Mouse (Mus musculus): ENCODE measurements around the gene Snrnp48. TPM values are rescaled to one million over a fixed set of nuclear protein-coding genes. Genes with fewer than 3 reads are reported as not detected.

Snrnp48 gene
- 32.3 and 37.3 TPM in 2 replicates for polyA plus RNA-seq (2015; fragmentation: Nextera tagmentation; extraction: Ambion mirVana)

DNA sequence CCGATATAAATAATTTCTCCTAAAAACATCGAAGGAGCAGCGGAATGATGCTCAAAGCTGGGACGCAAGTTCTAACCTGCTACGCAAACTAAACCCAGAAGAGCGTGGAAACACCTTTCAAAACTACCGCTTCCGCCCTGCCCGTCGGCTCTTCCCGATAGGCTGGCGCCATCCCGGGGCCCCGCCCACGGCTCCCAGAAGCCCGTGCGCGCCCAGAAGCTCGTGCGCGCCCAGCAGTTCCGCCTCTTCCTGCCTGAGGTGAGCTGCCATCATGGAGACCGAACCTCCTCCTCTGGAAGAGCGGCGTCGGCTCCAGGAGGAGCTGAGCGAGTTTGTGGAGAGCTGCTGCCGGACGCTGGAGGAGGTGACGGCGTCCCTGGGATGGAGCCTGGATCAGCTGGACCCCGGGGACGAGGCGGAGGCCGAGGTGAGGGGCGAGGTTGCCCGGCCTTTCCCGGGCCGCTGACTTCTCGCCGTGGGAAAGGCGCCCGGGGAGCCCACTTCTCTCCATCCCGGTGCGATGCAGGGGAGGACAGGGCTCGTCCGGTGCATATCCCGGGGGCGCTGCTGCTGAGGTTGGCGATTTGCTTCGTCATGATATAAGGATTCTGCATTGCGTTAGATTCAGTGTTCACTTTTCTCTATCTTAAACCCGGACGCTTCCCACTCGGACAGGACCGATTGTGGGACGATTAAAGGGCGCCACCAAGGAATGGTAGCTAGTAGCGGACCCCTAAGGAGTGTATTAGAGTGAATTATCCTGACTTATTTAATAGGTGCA lies at the start of gene Snrnp48:
TSS of gene Snrnp48 (plus strand) at position 237 of the 781 bp plus-strand sequence.
- peak within 1 kb of the TSS; percentile 94 for H3K9ac ChIP-seq (replicated peaks; ENCODE audit: low read length)
- peak; percentile 98 for ATAC-seq (ENCODE audit: low FRiP score, low TSS enrichment)
- no peaks in the 10 kb centered on the region for H3K36me3 ChIP-seq (ENCODE audit: insufficient read depth, low read length)
- WGBS = under 1% methylated on average over 59 of the region's 59 CpGs
- no peaks in the 10 kb centered on the region for H3K9me3 ChIP-seq (ENCODE audit: low read length)
- H3K4me3 ChIP-seq (ENCODE audit: low read length) = peak within 1 kb of the TSS; percentile 100
- H3K4me1 ChIP-seq (ENCODE audit: insufficient read depth, low read length) = peaks cover 8% of the 10 kb centered on the region
- H3K4me2 ChIP-seq (replicated peaks; ENCODE audit: low read depth, low read length) = peak within 1 kb of the TSS; percentile 72
- H3K27ac ChIP-seq (ENCODE audit: low read length) = peak within 1 kb of the TSS; percentile 94
- no peaks in the 10 kb centered on the region for H3K27me3 ChIP-seq (ENCODE audit: insufficient read depth, low read length)

DNA sequence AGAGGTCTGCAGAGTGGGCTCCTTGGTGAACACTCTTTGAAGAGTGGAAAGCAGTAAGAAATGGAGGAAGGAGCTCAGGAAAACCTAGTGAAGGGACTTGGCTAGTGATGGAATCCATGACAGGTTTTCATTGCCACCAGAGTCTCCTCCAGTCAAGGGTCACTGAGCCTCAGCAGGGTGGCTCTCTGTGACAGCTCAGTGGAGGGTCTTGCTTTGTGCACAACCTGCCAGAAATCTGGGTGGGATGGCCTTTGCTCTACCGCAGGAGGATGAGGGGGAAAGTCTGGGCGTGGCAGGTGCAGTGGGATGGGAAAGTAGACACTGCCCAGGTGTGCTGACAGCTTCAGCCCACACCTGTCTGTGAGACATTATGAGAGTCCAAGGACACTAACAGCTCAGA lies 49.2 kb upstream of the Snrnp48 start:
- peak; percentile 39; the same call in 1 of the 2 replicates for ATAC-seq (ENCODE audit: low FRiP score, low TSS enrichment)
- H3K4me2 ChIP-seq (replicated peaks; ENCODE audit: low read depth, low read length) = no peak overlapping the region

DNA sequence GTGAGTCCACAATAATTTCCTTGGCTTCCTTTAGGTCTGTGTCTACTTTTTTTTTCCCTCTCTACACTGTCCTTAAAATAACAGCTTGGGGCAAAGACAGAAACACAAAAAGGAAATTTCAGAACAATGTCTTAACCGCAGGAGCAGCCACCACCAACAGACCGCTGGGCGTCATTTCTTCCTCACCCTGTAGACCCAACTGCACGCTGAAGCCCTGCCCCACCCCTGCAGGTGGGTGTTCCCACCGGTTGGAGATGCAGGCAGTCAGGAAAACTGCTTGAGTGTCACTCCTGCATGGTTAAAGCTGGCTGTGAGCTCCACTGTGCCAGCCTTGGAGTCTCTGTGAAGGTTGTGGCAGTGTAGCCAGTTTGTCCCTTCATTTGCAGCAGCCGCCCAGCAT lies 47.1 kb upstream of the Snrnp48 start:
- WGBS = 31% methylated on average over 6 of the region's 6 CpGs

More for the DNA sequence above, 49.2 kb upstream of the Snrnp48 start:
- peaks cover 23% of the 10 kb centered on the region; the same call in 1 of the 2 replicates for H3K4me1 ChIP-seq (ENCODE audit: insufficient read depth, low read length)
- H3K27me3 ChIP-seq (ENCODE audit: insufficient read depth, low read length) = peaks cover 21% of the 10 kb centered on the region
- H3K9me3 ChIP-seq (ENCODE audit: low read length) = no peaks in the 10 kb centered on the region
- H3K4me3 ChIP-seq (ENCODE audit: low read length) = no peak overlapping the region
- no peak overlapping the region for H3K9ac ChIP-seq (replicated peaks; ENCODE audit: low read length)
- no peaks in the 10 kb centered on the region for H3K36me3 ChIP-seq (ENCODE audit: insufficient read depth, low read length)
- H3K27ac ChIP-seq (ENCODE audit: low read length) = no peak overlapping the region
- 10% methylated on average over 2 of the region's 2 CpGs for WGBS

DNA sequence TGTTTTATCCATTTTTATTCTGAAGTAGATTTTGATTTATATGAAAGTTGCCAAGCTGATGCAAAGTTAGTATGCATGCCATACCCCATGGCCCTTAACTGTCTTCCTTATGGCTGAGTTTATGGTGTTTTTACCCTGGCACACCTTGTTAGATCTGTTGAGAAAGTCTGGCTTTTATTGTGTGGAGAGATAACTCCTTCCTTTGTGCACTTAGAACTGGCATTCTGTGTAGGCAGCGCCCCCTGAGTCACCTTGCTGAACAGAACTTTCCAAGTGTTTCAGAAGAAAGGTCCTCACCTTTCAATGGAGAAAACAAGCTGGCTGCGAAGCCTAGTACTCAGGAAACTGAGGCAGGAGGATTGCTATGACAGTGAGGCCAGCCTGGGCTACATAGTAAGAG lies 42.7 kb upstream of the Snrnp48 start:
- 71% methylated on average over 2 of the region's 2 CpGs for WGBS
- no peak for ATAC-seq (ENCODE audit: low FRiP score, low TSS enrichment)
- Histone ChIP-seq H3K36me3 (ENCODE audit: insufficient read depth, low read length) (no peaks in the 10 kb centered on the region; the same call in 1 of the 2 replicates), H3K4me2 (replicated peaks; ENCODE audit: low read depth, low read length) (no peak overlapping the region), H3K27me3 (ENCODE audit: insufficient read depth, low read length) (0 out of 2 replicates have a peak, but pooled peaks cover under 1% of the 10 kb centered on the region), H3K4me3 (ENCODE audit: low read length) (no peak overlapping the region), H3K9ac (replicated peaks; ENCODE audit: low read length) (no peak overlapping the region), H3K9me3 (ENCODE audit: low read length) (no peaks in the 10 kb centered on the region), H3K27ac (ENCODE audit: low read length) (no peak overlapping the region), H3K4me1 (ENCODE audit: insufficient read depth, low read length) (no peaks in the 10 kb centered on the region)

More for the DNA sequence above, 47.1 kb upstream of the Snrnp48 start:
- Histone ChIP-seq H3K27me3 (ENCODE audit: insufficient read depth, low read length) (peaks cover 9% of the 10 kb centered on the region), H3K4me2 (replicated peaks; ENCODE audit: low read depth, low read length) (no peak overlapping the region), H3K27ac (ENCODE audit: low read length) (no peak overlapping the region), H3K36me3 (ENCODE audit: insufficient read depth, low read length) (no peaks in the 10 kb centered on the region), H3K4me1 (ENCODE audit: insufficient read depth, low read length) (peaks cover 10% of the 10 kb centered on the region; the same call in 1 of the 2 replicates), H3K9me3 (ENCODE audit: low read length) (no peaks in the 10 kb centered on the region), H3K9ac (replicated peaks; ENCODE audit: low read length) (no peak overlapping the region), H3K4me3 (ENCODE audit: low read length) (no peak overlapping the region)
- no peak for ATAC-seq (ENCODE audit: low FRiP score, low TSS enrichment)

DNA sequence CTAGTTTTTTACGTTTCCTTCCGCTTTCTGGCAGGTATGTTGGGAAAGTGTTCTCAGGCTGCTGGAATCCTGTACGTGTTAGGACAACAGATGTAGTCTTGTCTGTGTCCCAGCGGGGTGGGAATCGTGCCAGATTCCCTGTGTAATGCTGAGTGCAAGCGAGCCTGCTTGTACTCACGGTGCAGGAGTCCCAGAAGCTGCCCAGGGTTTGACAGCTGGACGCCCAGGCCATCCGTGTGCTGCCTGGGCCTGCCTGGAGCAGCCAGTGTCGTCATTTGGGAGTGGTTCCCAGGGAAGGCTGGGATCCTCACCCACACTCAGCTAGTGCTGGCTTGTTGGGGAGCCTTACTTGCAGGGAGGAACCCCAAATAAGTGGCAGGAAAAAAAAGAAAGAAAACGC lies 42.1 kb upstream of the Snrnp48 start:
- Histone ChIP-seq H3K4me2 (replicated peaks; ENCODE audit: low read depth, low read length) (no peak overlapping the region), H3K9me3 (ENCODE audit: low read length) (no peaks in the 10 kb centered on the region), H3K4me1 (ENCODE audit: insufficient read depth, low read length) (no peaks in the 10 kb centered on the region), H3K27me3 (ENCODE audit: insufficient read depth, low read length) (no peaks in the 10 kb centered on the region), H3K27ac (ENCODE audit: low read length) (0 out of 2 replicates have a peak overlapping the region, but pooled peaks have one; percentile 18), H3K4me3 (ENCODE audit: low read length) (no peak overlapping the region), H3K36me3 (ENCODE audit: insufficient read depth, low read length) (no peaks in the 10 kb centered on the region; the same call in 1 of the 2 replicates), H3K9ac (replicated peaks; ENCODE audit: low read length) (no peak overlapping the region)
- 47% methylated on average over 11 of the region's 11 CpGs for WGBS
- peak; percentile 63; the same call in 1 of the 2 replicates for ATAC-seq (ENCODE audit: low FRiP score, low TSS enrichment)

DNA sequence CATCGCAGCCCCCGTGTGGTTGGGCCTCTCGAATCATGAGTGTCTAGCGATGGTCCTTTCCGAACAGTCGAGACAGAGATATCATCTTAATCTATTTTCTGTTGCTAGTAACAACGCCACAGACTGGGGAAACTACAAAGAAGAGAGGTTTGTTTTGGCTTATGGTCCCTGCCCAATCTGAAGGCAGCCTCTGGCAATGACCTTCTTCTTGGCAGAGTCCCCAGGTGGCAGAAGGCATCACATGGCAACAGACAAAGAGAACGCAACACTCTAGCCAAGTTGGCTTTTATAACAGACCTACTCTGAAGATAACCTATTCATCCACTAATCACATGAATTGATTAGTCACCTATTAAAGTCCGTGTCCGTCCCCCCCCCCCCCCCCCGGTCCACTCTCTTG lies 39.8 kb upstream of the Snrnp48 start:
- no peak overlapping the region for H3K27ac ChIP-seq (ENCODE audit: low read length)
- no peak for ATAC-seq (ENCODE audit: low FRiP score, low TSS enrichment)
- no peaks in the 10 kb centered on the region for H3K9me3 ChIP-seq (ENCODE audit: low read length)
- H3K36me3 ChIP-seq (ENCODE audit: insufficient read depth, low read length) = peaks cover 6% of the 10 kb centered on the region
- H3K4me1 ChIP-seq (ENCODE audit: insufficient read depth, low read length) = no peaks in the 10 kb centered on the region
- no peak overlapping the region for H3K9ac ChIP-seq (replicated peaks; ENCODE audit: low read length)
- 88% methylated on average over 11 of the region's 11 CpGs for WGBS
- no peak overlapping the region for H3K4me3 ChIP-seq (ENCODE audit: low read length)
- no peaks in the 10 kb centered on the region for H3K27me3 ChIP-seq (ENCODE audit: insufficient read depth, low read length)
- H3K4me2 ChIP-seq (replicated peaks; ENCODE audit: low read depth, low read length) = no peak overlapping the region

DNA sequence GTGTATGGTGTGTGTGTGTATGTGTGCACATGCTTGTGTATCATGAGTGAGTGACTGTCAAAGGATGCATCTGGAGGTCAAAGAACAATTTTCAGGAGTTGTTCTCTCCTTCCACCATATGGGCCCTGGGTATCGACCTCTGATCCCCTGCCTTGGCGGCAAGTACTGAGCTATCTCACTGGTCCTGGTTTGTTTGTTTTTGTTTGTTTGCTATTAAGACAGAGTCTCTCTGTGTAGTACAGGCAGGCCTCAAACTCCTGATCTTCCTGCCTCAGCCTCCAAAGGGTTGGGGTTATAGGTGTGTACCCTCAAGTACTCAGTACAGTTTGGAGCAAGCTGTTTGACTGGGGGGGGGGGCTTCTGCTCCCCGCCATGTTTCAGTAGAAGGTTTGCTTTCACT lies 37.7 kb upstream of the Snrnp48 start:
- 82% methylated on average over 3 of the region's 3 CpGs for WGBS
- H3K27me3 ChIP-seq (ENCODE audit: insufficient read depth, low read length) = no peaks in the 10 kb centered on the region
- H3K4me2 ChIP-seq (replicated peaks; ENCODE audit: low read depth, low read length) = no peak overlapping the region
- peaks cover 6% of the 10 kb centered on the region for H3K36me3 ChIP-seq (ENCODE audit: insufficient read depth, low read length)
- H3K9ac ChIP-seq (replicated peaks; ENCODE audit: low read length) = no peak overlapping the region
- no peak for ATAC-seq (ENCODE audit: low FRiP score, low TSS enrichment)
- H3K4me1 ChIP-seq (ENCODE audit: insufficient read depth, low read length) = no peaks in the 10 kb centered on the region
- no peaks in the 10 kb centered on the region for H3K9me3 ChIP-seq (ENCODE audit: low read length)
- no peak overlapping the region for H3K27ac ChIP-seq (ENCODE audit: low read length)
- no peak overlapping the region for H3K4me3 ChIP-seq (ENCODE audit: low read length)

DNA sequence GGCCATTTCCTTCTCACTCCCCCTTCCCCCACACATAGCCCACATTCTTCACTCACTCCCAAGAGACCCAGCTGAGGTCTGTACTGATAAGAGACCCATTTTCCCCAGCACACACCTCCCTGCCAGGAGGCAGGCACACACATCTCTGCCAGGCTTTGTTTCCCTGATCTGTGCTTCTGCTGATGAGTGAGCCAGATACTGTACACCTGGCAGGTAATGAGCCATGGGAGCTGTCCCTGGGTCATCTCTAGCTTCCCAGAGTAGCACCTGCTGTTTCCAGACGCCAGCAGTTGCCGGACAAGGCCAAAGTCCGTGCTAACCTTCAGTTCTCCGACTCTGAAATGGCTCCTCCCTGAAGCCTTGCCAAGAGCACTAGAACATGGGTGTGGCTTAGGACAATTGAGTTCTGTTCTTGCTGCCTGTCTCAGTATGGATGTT lies 34.0 kb upstream of the Snrnp48 start:
- H3K36me3 ChIP-seq (ENCODE audit: insufficient read depth, low read length) = peaks cover 6% of the 10 kb centered on the region; the same call in 1 of the 2 replicates
- no peak overlapping the region for H3K4me2 ChIP-seq (replicated peaks; ENCODE audit: low read depth, low read length)
- H3K4me3 ChIP-seq (ENCODE audit: low read length) = no peak overlapping the region
- no peaks in the 10 kb centered on the region for H3K9me3 ChIP-seq (ENCODE audit: low read length)
- no peak overlapping the region for H3K27ac ChIP-seq (ENCODE audit: low read length)
- H3K27me3 ChIP-seq (ENCODE audit: insufficient read depth, low read length) = no peaks in the 10 kb centered on the region
- H3K9ac ChIP-seq (replicated peaks; ENCODE audit: low read length) = no peak overlapping the region
- no peaks in the 10 kb centered on the region for H3K4me1 ChIP-seq (ENCODE audit: insufficient read depth, low read length)
- peak; percentile 69 for ATAC-seq (ENCODE audit: low FRiP score, low TSS enrichment)
- 44% methylated on average over 4 of the region's 4 CpGs for whole genome bisulfite sequencing

DNA sequence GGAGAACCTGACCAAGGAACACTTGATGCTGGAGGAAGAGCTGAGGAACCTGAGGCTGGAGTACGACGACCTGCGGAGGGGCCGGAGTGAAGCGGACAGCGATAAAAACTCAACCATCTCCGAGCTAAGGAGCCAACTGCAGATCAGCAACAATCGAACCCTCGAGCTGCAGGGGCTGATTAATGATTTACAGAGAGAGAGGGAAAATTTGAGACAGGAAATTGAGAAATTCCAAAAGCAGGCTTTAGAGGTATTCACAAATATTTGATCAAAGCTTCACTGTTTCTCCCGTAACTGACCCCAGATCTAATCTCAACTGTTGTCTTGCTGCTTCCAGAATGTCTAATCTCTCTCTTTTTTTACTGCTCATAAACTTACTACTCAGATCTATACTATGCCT lies 11.3 kb upstream of the Snrnp48 start:
- no peak overlapping the region for H3K27ac ChIP-seq (ENCODE audit: low read length)
- WGBS = 78% methylated on average over 10 of the region's 10 CpGs
- no peak for ATAC-seq (ENCODE audit: low FRiP score, low TSS enrichment)

DNA sequence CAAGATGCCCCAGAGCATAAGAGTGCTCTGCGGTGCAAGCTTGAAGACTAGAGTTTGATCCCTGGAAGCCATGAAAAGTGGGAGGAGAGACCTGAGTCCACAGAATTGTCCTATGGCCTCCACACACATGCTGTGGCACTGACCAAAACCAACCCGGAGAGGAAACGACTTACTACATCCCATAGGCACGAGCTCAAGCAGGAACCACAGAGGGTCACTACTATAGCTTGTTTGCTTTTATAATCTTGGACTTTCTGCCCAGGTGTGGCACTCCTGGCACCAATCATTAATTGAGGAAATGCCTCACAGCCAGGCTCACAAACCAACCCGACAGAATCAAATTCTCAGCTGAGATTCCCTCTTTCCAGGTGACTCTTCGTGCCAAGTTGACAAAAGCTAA lies 3.3 kb upstream of the Snrnp48 start:
- Histone ChIP-seq H3K9ac (replicated peaks; ENCODE audit: low read length) (no peak overlapping the region), H3K4me1 (ENCODE audit: insufficient read depth, low read length) (peaks cover 8% of the 10 kb centered on the region), H3K4me2 (replicated peaks; ENCODE audit: low read depth, low read length) (no peak overlapping the region), H3K27me3 (ENCODE audit: insufficient read depth, low read length) (no peaks in the 10 kb centered on the region), H3K27ac (ENCODE audit: low read length) (no peak overlapping the region), H3K36me3 (ENCODE audit: insufficient read depth, low read length) (peaks cover 15% of the 10 kb centered on the region), H3K9me3 (ENCODE audit: low read length) (peaks cover 14% of the 10 kb centered on the region), H3K4me3 (ENCODE audit: low read length) (no peak overlapping the region)
- WGBS = 82% methylated on average over 6 of the region's 6 CpGs
- no peak for ATAC-seq (ENCODE audit: low FRiP score, low TSS enrichment)

More for the DNA sequence above, 11.3 kb upstream of the Snrnp48 start:
- Histone ChIP-seq H3K4me1 (ENCODE audit: insufficient read depth, low read length) (no peaks in the 10 kb centered on the region), H3K9me3 (ENCODE audit: low read length) (peaks cover 37% of the 10 kb centered on the region), H3K36me3 (ENCODE audit: insufficient read depth, low read length) (peaks cover 67% of the 10 kb centered on the region), H3K27me3 (ENCODE audit: insufficient read depth, low read length) (no peaks in the 10 kb centered on the region), H3K4me3 (ENCODE audit: low read length) (no peak overlapping the region), H3K4me2 (replicated peaks; ENCODE audit: low read depth, low read length) (no peak overlapping the region), H3K9ac (replicated peaks; ENCODE audit: low read length) (no peak overlapping the region)
